Mouse (Mus musculus): ENCODE measurements around the gene Hjurp. TPM values are rescaled to one million over a fixed set of nuclear protein-coding genes. Genes with fewer than 3 reads are reported as not detected.

Gene Hjurp
- polyA plus RNA-seq, 1 experiment from 2014 or later, result 225 TPM

GRCm38 (mm10) chr1:88258881-88259642 lies 18.4 kb downstream of the Hjurp start:
- no peak for TF ChIP-seq CTCF (IDR thresholded peaks at IDR 0.05; ENCODE audit: low read depth)
- 58% methylated on average over 8 of the region's 8 CpGs for WGBS
- Histone ChIP-seq H3K9ac (no peak overlapping the region), H3K4me1 (ENCODE audit: insufficient read depth) (no peaks in the 10 kb centered on the region), H3K27ac (ENCODE audit: low read depth) (no peak overlapping the region; the same call in 1 of the 2 replicates), H3K4me2 (no peak overlapping the region), H3K27me3 (ENCODE audit: insufficient read depth, low read length) (no peaks in the 10 kb centered on the region), H3K36me3 (ENCODE audit: insufficient read depth) (peaks cover 45% of the 10 kb centered on the region), H3K9me3 (ENCODE audit: low read depth, low read length) (peaks cover 28% of the 10 kb centered on the region), H3K4me3 (ENCODE audit: low read depth, low read length) (no peak overlapping the region)
- ATAC-seq (ENCODE audit: insufficient read depth), result peak; percentile 12; the same call in 1 of the 2 replicates
- peak; percentile 70 for DNase-seq

- Histone ChIP-seq H3K27ac (ENCODE audit: low read depth) (no peak overlapping the region), H3K36me3 (ENCODE audit: insufficient read depth) (peaks cover 38% of the 10 kb centered on the region), H3K4me3 (ENCODE audit: low read depth, low read length) (no peak overlapping the region), H3K4me2 (no peak overlapping the region), H3K9ac (no peak overlapping the region), H3K27me3 (ENCODE audit: insufficient read depth, low read length) (no peaks in the 10 kb centered on the region), H3K9me3 (ENCODE audit: low read depth, low read length) (peaks cover 28% of the 10 kb centered on the region), H3K4me1 (ENCODE audit: insufficient read depth) (no peaks in the 10 kb centered on the region)
- WGBS, result 68% methylated on average over 6 of the region's 6 CpGs
- ATAC-seq (ENCODE audit: insufficient read depth), result no peak
- TF ChIP-seq CTCF (IDR thresholded peaks at IDR 0.05; ENCODE audit: low read depth), result no peak
- no peak for DNase-seq
Measured at GRCm38 (mm10) chr1:88258361-88258760, 19.1 kb downstream of the Hjurp start.

GRCm38 (mm10) chr1:88257681-88258080 lies 19.8 kb downstream of the Hjurp start:
- H3K9ac ChIP-seq, result no peak overlapping the region
- H3K36me3 ChIP-seq (ENCODE audit: insufficient read depth), result peaks cover 32% of the 10 kb centered on the region
- no peaks in the 10 kb centered on the region for H3K4me1 ChIP-seq (ENCODE audit: insufficient read depth)
- no peak overlapping the region for H3K27ac ChIP-seq (ENCODE audit: low read depth)
- TF ChIP-seq CTCF (IDR thresholded peaks at IDR 0.05; ENCODE audit: low read depth), result no peak
- no peak for ATAC-seq (ENCODE audit: insufficient read depth)
- no peak for DNase-seq
- no peak overlapping the region for H3K4me3 ChIP-seq (ENCODE audit: low read depth, low read length)
- peaks cover 30% of the 10 kb centered on the region for H3K9me3 ChIP-seq (ENCODE audit: low read depth, low read length)
- 76% methylated on average over 6 of the region's 6 CpGs for WGBS
- H3K27me3 ChIP-seq (ENCODE audit: insufficient read depth, low read length), result no peaks in the 10 kb centered on the region
- no peak overlapping the region for H3K4me2 ChIP-seq

- Histone ChIP-seq H3K9me3 (ENCODE audit: low read depth, low read length) (peaks cover 36% of the 10 kb centered on the region), H3K27me3 (ENCODE audit: insufficient read depth, low read length) (no peaks in the 10 kb centered on the region), H3K27ac (ENCODE audit: low read depth) (no peak overlapping the region), H3K4me3 (ENCODE audit: low read depth, low read length) (no peak overlapping the region), H3K36me3 (ENCODE audit: insufficient read depth) (peaks cover 26% of the 10 kb centered on the region), H3K4me2 (no peak overlapping the region), H3K9ac (no peak overlapping the region), H3K4me1 (ENCODE audit: insufficient read depth) (no peaks in the 10 kb centered on the region)
- ATAC-seq (ENCODE audit: insufficient read depth), result no peak
- no peak for DNase-seq
- TF ChIP-seq CTCF (IDR thresholded peaks at IDR 0.05; ENCODE audit: low read depth), result no peak
- WGBS, result 76% methylated on average over 10 of the region's 10 CpGs
Measured at GRCm38 (mm10) chr1:88256886-88257663, 20.4 kb downstream of the Hjurp start.

- H3K27me3 ChIP-seq (ENCODE audit: insufficient read depth, low read length), result no peaks in the 10 kb centered on the region
- no peak overlapping the region for H3K4me3 ChIP-seq (ENCODE audit: low read depth, low read length)
- 74% methylated on average over 13 of the region's 13 CpGs for WGBS
- H3K4me2 ChIP-seq, result no peak overlapping the region
- H3K4me1 ChIP-seq (ENCODE audit: insufficient read depth), result no peaks in the 10 kb centered on the region
- peaks cover 17% of the 10 kb centered on the region for H3K36me3 ChIP-seq (ENCODE audit: insufficient read depth)
- H3K27ac ChIP-seq (ENCODE audit: low read depth), result no peak overlapping the region
- H3K9me3 ChIP-seq (ENCODE audit: low read depth, low read length), result peaks cover 39% of the 10 kb centered on the region
- DNase-seq, result no peak
- H3K9ac ChIP-seq, result no peak overlapping the region
- no peak for TF ChIP-seq CTCF (IDR thresholded peaks at IDR 0.05; ENCODE audit: low read depth)
- no peak for ATAC-seq (ENCODE audit: insufficient read depth)
Measured at GRCm38 (mm10) chr1:88255989-88256754, 21.3 kb downstream of the Hjurp start.

- no peaks in the 10 kb centered on the region for H3K4me1 ChIP-seq (ENCODE audit: insufficient read depth)
- TF ChIP-seq CTCF (IDR thresholded peaks at IDR 0.05; ENCODE audit: low read depth), result no peak
- no peak overlapping the region for H3K4me3 ChIP-seq (ENCODE audit: low read depth, low read length)
- 56% methylated on average over 2 of the region's 2 CpGs for WGBS
- H3K27me3 ChIP-seq (ENCODE audit: insufficient read depth, low read length), result no peaks in the 10 kb centered on the region
- H3K36me3 ChIP-seq (ENCODE audit: insufficient read depth), result peaks cover 9% of the 10 kb centered on the region
- ATAC-seq (ENCODE audit: insufficient read depth), result no peak
- no peak for DNase-seq
- H3K4me2 ChIP-seq, result no peak overlapping the region
- H3K9me3 ChIP-seq (ENCODE audit: low read depth, low read length), result peaks cover 46% of the 10 kb centered on the region
- H3K9ac ChIP-seq, result no peak overlapping the region
- no peak overlapping the region for H3K27ac ChIP-seq (ENCODE audit: low read depth)
Measured at GRCm38 (mm10) chr1:88255466-88255857, 22.0 kb downstream of the Hjurp start.

All from lung, embryonic 14.5 days (tissue).